Mouse (Mus musculus): ENCODE measurements around the gene Dlx3. TPM values are rescaled to one million over a fixed set of nuclear protein-coding genes. Genes with fewer than 3 reads are reported as not detected.

The Dlx3 gene
- polyA plus RNA-seq, 1 experiment: 2.0 TPM

- Histone ChIP-seq H3K4me1 (ENCODE audit: control insufficient read depth, insufficient read depth, low read length) (0 out of 2 replicates have a peak, but pooled peaks cover 3% of the 10 kb centered on the region), H3K4me3 (replicated peaks; ENCODE audit: extremely low read depth, low read depth, low read length) (no peak overlapping the region)
- 68% methylated on average over 11 of the region's 11 CpGs for WGBS
- TF ChIP-seq POLR2A (IDR thresholded peaks at IDR 0.05; ENCODE audit: borderline replicate concordance, extremely low read depth, low read depth, low read length) (no peak), CTCF (IDR thresholded peaks at IDR 0.05; ENCODE audit: insufficient read depth, low read length) (no peak)
- no peak for DNase-seq
Measured at GRCm38 (mm10) chr11:95128359-95128758, 8.4 kb downstream of the Dlx3 start.

DNA sequence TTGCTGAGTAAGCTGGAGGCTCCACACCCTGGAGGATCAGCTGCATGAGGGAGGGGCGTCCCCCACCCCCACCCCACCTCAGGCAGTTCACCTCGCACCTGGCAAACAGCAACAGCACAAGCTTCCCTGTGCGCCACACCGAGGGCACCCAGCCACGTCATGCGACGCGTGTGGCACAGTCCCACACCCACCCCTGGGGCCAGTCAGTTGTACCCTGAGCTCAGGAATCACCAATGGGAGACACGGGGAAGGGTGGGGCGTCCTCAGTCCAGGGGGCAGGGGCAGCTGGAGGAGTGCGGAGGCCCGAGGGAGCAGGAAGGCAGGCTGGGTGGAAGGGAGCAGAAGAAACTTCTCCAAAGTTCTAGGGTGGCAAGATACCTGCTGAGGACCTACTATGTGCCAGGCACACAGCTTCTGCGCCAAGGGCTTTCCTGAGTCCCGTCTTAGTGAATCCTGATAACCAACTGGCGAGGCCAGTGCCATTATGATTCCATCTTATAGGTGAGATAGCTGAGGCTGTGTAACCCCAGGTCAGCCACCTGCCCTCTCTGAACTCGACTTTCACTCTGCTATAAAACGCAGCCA lies 10.8 kb downstream of the Dlx3 start:
- WGBS: 65% methylated on average over 17 of the region's 17 CpGs
- no peak overlapping the region for H3K4me3 ChIP-seq (replicated peaks; ENCODE audit: extremely low read depth, low read depth, low read length)
- TF ChIP-seq POLR2A (IDR thresholded peaks at IDR 0.05; ENCODE audit: borderline replicate concordance, extremely low read depth, low read depth, low read length) (no peak), CTCF (IDR thresholded peaks at IDR 0.05; ENCODE audit: insufficient read depth, low read length) (no peak)
- H3K4me1 ChIP-seq (ENCODE audit: control insufficient read depth, insufficient read depth, low read length): 0 out of 2 replicates have a peak, but pooled peaks cover 3% of the 10 kb centered on the region
- no peak for DNase-seq

GRCm38 (mm10) chr11:95133321-95133720 lies 13.4 kb downstream of the Dlx3 start:
- Histone ChIP-seq H3K4me3 (replicated peaks; ENCODE audit: extremely low read depth, low read depth, low read length) (no peak overlapping the region), H3K4me1 (ENCODE audit: control insufficient read depth, insufficient read depth, low read length) (no peaks in the 10 kb centered on the region)
- WGBS: 43% methylated on average over 6 of the region's 6 CpGs
- TF ChIP-seq CTCF (IDR thresholded peaks at IDR 0.05; ENCODE audit: insufficient read depth, low read length) (no peak), POLR2A (IDR thresholded peaks at IDR 0.05; ENCODE audit: borderline replicate concordance, extremely low read depth, low read depth, low read length) (no peak)
- no peak for DNase-seq

DNA sequence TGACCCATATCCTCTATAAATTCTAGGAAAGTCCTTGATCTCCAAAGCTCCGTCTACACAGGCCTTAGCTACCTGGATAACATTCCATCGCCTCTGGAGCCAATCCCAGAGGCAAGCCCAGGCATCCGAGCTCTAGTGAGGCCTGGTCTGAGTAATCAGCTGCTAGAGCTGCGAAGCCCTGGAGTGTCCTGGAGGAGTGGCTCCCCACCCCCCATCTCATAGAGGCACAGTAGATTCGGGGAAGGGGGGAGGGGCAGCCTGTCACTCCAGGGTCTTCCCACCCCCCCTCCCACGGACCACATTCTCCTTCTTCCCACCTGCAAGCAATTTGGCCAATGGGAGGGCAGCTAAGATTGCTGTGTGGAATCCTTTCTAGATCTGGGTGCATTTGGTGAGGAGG lies 17.4 kb downstream of the Dlx3 start:
- DNase-seq: no peak
- Histone ChIP-seq H3K4me3 (replicated peaks; ENCODE audit: extremely low read depth, low read depth, low read length) (no peak overlapping the region), H3K4me1 (ENCODE audit: control insufficient read depth, insufficient read depth, low read length) (no peaks in the 10 kb centered on the region)
- 41% methylated on average over 6 of the region's 6 CpGs for WGBS
- no peak for TF ChIP-seq CTCF (IDR thresholded peaks at IDR 0.05; ENCODE audit: insufficient read depth, low read length)
- TF ChIP-seq POLR2A (IDR thresholded peaks at IDR 0.05; ENCODE audit: borderline replicate concordance, extremely low read depth, low read depth, low read length): no peak

DNA sequence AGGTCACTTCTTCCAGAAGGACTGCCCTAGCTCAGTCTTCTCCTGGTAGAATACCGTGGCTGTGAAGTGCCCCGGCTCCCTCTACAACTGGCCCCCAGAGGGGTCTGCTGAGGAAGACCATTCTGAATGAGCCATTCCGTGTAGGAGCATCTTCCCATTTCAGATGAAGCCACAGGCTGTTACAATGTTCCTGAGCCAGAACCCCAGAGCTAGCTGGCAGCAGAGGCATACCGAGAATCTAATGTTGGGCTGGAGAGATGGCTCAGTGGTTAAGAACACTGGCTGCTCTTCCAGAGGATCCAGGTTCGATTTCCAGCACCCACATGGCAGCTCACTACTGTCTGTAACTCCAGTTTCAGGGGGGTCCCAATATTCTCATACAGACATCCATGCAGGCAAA lies 20.0 kb downstream of the Dlx3 start:
- TF ChIP-seq CTCF (IDR thresholded peaks at IDR 0.05; ENCODE audit: insufficient read depth, low read length): no peak
- Histone ChIP-seq H3K4me1 (ENCODE audit: control insufficient read depth, insufficient read depth, low read length) (peaks cover 3% of the 10 kb centered on the region; the same call in 1 of the 2 replicates), H3K4me3 (replicated peaks; ENCODE audit: extremely low read depth, low read depth, low read length) (no peak overlapping the region)
- 60% methylated on average over 5 of the region's 5 CpGs for WGBS
- DNase-seq: no peak

- H3K4me3 ChIP-seq (replicated peaks; ENCODE audit: extremely low read depth, low read depth, low read length): no peak overlapping the region
- peaks cover 11% of the 10 kb centered on the region for H3K4me1 ChIP-seq (ENCODE audit: control insufficient read depth, insufficient read depth, low read length)
- TF ChIP-seq CTCF (IDR thresholded peaks at IDR 0.05; ENCODE audit: insufficient read depth, low read length): no peak
- TF ChIP-seq POLR2A (IDR thresholded peaks at IDR 0.05; ENCODE audit: borderline replicate concordance, extremely low read depth, low read depth, low read length): no peak
- no peak for DNase-seq
- 19% methylated on average over 10 of the region's 10 CpGs for WGBS
Measured at GRCm38 (mm10) chr11:95142258-95142657, 22.3 kb downstream of the Dlx3 start.

DNA sequence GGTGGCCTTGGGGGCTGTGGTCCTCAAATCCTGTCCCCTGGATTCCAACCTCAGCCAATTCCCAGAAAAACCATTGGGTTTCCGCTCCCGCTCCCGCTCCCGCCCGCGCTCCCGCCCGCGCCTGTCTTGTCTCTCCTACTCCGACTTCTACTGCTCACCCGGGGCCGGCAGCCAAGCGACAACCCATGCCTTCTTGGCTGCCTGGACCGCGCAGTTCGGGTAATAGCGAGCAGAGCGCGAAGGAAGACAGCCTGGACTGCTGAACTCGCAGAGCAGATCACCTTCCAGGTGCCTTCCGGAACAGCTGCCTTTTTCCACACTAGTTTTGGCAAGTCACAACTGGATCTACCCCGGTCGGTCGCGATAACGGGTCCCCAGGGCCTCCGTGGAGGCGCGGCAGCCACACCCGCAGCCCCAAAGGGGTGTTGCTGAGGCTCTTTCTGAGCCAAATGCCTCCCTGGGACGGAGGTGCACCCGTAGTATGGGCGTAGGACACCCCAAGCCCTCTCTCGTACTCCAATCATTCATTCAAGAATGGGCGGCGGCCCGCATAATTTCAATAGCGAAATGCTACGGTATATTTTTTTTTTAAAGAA lies 23.2 kb downstream of the Dlx3 start:
- no peak for TF ChIP-seq POLR2A (IDR thresholded peaks at IDR 0.05; ENCODE audit: borderline replicate concordance, extremely low read depth, low read depth, low read length)
- TF ChIP-seq CTCF (IDR thresholded peaks at IDR 0.05; ENCODE audit: insufficient read depth, low read length): no peak
- no peak overlapping the region for H3K4me3 ChIP-seq (replicated peaks; ENCODE audit: extremely low read depth, low read depth, low read length)
- H3K4me1 ChIP-seq (ENCODE audit: control insufficient read depth, insufficient read depth, low read length): peaks cover 11% of the 10 kb centered on the region
- WGBS: 4% methylated on average over 39 of the region's 39 CpGs
- DNase-seq: peak; percentile 19

- 22% methylated on average over 4 of the region's 4 CpGs for WGBS
- H3K4me3 ChIP-seq (replicated peaks; ENCODE audit: extremely low read depth, low read depth, low read length): no peak overlapping the region
- DNase-seq: no peak
- no peak for TF ChIP-seq CTCF (IDR thresholded peaks at IDR 0.05; ENCODE audit: insufficient read depth, low read length)
- TF ChIP-seq POLR2A (IDR thresholded peaks at IDR 0.05; ENCODE audit: borderline replicate concordance, extremely low read depth, low read depth, low read length): no peak
- peaks cover 11% of the 10 kb centered on the region for H3K4me1 ChIP-seq (ENCODE audit: control insufficient read depth, insufficient read depth, low read length)
Measured at GRCm38 (mm10) chr11:95143663-95144062, 23.7 kb downstream of the Dlx3 start.

DNA sequence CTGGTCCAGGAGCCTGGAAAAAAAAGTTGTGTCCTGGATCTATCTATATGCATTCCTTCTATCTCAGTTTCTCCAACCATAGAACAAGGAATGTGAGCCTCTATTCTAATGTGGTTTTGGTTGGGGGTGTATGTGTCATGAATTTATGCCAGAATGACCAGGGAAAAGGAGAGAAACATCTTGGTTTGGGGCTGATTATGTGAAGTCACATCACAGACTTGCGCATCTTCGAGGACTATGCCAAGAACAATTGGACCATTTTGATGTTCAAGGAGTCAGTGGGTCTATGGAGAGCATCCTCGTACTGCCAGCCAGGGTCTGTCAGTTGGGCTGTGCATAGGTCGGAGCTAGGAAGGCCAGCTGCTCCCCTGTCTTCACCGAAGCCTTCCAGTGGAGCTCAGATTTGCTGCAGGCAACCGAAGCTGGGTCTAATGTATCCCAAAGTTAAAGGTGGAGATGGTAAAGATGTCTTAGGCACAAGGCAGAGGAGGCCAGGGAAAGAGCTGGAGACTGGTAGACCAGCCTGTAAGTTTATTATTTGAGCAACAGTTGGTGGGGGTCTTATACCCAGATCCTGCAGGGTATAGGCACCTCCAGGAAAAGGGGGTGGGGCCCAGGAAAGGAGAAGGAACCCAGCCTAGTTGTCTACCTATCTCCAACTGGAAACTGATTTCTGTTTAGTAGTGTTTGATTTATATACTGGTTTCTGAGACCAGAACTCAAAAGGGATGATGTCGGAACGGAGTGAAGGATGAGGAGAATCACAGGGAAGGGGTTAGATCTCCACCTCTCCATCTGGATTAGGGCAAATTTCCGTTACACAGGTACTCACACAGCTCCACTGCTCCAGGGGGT lies 24.4 kb downstream of the Dlx3 start:
- TF ChIP-seq POLR2A (IDR thresholded peaks at IDR 0.05; ENCODE audit: borderline replicate concordance, extremely low read depth, low read depth, low read length): no peak
- TF ChIP-seq CTCF (IDR thresholded peaks at IDR 0.05; ENCODE audit: insufficient read depth, low read length): no peak
- no peak overlapping the region for H3K4me3 ChIP-seq (replicated peaks; ENCODE audit: extremely low read depth, low read depth, low read length)
- WGBS: 17% methylated on average over 9 of the region's 9 CpGs
- H3K4me1 ChIP-seq (ENCODE audit: control insufficient read depth, insufficient read depth, low read length): peaks cover 11% of the 10 kb centered on the region
- DNase-seq: no peak
